Mouse (Mus musculus) cerebellum, postnatal 4 days (tissue): ENCODE results near the gene Cela3b.
"Not testable (repeated sequence)": the region's sequence is repeated elsewhere in the genome, so short reads cannot be mapped to it uniquely, and the experiment has no call there.

Experiments used
- DNase-seq, 2 experiments: peaks; one replicate each; pipeline ENCODE4 v3.0.0; 2022; ENCODE audit warnings: low spot score in 2 of 2, mixed read lengths in 1 of 2

Cela3b gene

GRCm38 (mm10) chr4:137417712-137418564 is 12.4 kb downstream of the Cela3b start:
- no peak for DNase-seq

- DNase-seq: no peak
Measured at GRCm38 (mm10) chr4:137414936-137415335, 15.4 kb downstream of the Cela3b start.

- DNase-seq: not testable (repeated sequence)
Measured at GRCm38 (mm10) chr4:137412185-137412709, 18.1 kb downstream of the Cela3b start.

DNA sequence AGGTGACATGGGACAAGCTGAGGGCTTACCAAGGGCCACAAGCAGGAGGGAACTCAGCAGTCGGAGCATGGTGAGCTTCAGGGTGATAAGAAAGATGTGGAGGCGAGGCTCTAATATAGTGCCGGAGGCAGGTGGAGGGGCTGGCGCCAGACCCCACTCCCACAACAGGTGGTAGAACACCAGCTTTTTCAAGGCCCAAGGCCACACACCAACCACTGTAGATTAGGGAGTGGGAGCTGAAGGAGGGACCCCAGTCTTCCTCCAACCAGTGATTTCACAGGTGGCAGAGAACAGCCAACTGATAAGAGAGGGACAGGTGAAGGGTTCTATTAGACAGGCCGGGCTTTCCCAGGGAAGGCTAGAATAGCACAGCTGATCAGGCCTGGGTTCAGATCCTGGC is 20.6 kb downstream of the Cela3b start, which contains the start of gene Cela3a:
Gene Cela3a (minus strand): TSS at position 101 of the 400 bp plus-strand sequence.
- no peak for DNase-seq

- no peak for DNase-seq
Measured at GRCm38 (mm10) chr4:137405571-137405970, 24.8 kb downstream of the Cela3b start.

DNA sequence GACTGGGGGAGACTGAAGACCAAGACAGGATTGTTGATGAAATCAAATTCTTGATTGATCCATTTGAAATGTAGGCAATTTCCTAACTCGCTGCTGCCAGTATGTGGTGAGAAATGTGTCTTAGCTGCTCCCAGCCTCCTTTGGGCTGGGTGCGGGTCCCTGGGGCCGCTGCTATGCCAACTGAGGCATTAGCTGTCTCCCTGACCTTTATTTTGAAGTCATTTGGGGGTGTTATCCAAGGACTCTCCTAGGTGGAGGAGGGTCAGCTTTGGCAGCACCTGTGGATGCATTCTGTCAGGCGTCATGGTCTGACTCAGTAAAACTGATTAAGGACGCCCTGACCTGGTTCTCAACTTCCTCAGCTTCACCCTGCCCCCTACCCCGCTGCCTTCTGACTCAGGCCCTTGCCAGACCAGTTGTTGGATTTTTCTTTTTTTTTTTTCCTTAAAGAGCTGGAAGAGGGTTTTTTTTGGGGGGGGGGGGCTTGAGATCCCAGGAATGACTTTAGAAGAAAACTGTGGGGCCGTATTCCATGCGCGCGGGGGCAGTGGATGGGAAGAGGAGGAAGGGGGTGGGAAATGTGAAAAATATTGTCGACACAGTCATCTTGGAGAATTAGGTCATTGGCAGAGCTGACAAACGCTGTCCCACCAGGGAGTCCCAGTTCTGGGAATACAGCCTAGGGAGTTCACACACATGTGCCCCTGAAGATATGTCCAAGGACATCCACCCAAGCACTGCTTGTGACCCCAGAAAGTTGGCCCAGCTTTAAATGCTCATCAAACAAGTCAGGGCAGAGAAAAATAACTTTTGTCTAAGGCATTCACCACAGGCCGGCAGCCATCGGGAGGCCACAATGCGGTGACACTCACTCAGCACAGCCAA is 33.5 kb downstream of the Cela3b start:
- DNase-seq: no peak

DNA sequence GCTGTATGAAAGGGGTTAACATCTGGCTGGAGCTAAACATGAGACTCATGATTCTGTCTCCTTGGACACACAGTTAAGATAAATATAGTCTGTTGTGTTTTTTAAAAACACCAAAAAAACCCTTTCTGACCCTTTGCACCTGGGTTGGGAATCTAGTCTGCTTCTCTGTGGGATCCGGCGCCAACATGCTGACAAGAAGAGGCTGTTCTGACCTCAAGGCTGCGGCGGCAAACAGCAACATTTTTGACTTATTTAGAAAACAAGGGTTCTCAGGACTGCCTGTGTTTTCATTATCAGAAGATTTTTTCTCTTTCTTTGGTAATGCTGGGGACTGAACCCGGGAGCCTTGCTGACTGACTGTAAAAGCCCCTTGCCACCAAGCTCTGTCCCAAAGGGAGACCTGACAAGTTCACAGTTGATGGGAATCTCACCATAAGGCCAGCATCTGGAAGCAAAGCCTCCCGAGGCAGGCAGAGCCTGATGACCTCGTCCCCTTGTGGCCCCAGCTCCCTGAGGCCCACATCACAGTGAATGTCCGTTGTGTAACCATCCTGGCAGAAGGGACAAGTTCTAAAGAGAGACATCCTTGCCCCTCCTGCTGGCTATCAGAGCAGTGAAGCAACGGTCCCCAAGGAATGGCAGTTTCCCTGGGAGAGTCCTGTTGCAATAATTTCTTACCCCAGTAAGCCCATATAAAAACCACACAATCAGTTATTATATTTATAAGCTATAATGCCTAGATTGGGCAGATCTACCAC is 36.8 kb downstream of the Cela3b start:
- no peak for DNase-seq

DNA sequence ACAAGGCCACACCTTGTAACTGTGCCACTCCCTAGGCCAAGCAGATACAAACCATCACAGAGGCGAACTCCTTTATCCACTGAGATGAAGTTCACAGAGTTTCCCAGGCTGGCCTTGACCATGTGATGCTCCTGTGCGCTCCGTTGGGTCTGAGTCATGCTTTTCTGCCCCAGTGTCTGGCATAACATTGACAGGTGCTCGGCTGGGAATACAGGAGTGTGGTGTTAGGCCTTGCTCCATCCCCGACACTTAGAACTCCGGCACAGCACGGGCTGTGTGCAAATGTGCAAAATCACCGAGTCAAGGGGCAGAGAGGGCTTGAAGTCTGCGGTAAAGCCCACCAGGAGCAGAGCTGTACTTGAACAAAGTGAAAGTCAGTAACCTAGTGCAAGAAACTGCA is 37.5 kb downstream of the Cela3b start:
- DNase-seq: no peak

GRCm38 (mm10) chr4:137391287-137391686 is 39.1 kb downstream of the Cela3b start:
- DNase-seq: no peak

GRCm38 (mm10) chr4:137390196-137390595 is 40.1 kb downstream of the Cela3b start:
- no peak for DNase-seq

DNA sequence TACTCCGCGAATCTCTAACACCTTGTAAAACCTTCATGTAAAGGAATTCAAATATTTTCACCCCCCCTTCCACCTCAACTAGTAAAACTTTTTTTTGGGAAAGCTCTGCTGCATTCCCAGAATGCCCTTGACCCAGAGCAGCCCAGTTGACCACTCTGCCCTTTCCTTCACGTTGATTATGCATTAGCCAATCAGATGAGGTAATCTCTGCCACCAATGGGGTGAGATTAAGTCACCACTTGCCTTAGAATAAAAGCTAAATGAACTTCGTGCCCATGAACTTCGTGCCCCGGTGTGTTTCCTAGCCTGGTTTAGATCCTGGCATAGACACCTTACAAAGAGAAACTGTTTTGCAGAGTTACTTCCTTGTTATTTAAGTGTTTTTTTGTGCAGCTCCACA is 41.4 kb downstream of the Cela3b start:
- DNase-seq: no peak

GRCm38 (mm10) chr4:137388059-137388794 is 42.1 kb downstream of the Cela3b start:
- peak; percentile 53 to 78 for DNase-seq

DNA sequence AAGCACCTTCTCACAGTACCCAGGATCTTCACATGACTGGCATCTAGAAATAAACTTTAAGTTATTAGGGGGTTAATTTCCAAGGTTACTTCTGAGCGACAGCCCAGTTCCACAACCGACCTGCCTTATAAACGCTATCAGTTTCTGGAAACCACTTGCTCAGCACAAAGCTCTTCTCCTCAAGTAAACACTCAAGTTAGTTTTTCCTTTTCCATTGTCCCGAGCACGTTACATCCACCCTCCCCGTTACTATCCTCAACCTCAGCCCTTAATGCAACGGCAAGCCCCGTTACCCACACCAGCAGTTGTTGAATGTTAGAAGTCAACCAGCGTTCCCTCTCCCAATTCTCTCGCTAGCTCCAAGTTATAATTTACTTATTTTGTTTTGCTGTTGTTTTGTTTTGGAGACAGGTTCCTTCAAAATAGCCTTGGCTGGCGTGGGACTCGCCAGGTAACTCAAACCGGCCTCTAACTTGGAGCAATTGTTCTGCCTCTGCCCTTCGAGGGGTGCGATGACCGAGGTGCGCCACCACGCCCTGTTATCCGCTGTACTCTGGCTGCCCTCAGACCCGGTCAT is 42.8 kb downstream of the Cela3b start:
- DNase-seq: no peak

GRCm38 (mm10) chr4:137380702-137381605 is 49.4 kb downstream of the Cela3b start:
- DNase-seq: no peak

DNA sequence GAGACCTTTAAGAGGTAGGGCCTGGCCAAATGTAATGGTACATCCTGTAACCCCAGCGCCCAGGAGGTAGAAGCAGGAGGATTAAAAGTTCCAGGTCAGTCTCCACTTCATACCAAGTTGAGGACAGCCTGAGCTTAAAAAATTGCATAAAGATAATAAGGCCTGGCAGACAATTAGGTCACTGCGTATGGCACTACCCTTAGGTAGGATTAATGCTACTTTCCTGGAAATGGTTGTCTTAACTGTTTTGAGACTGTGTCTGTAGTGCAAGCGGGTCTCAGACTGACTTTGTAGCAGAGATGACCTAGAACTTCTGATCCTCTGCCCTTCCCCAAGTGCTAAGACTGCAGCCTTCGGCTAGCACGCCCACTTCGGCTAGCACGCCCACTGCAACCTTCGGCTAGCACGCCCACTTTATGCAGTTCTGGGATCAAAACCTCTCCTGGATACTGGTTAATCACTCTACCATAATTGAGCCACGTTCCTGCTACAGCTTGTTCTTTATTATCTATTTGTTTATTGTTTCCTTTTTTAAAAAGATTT is 50.6 kb downstream of the Cela3b start:
- DNase-seq: no peak

DNA sequence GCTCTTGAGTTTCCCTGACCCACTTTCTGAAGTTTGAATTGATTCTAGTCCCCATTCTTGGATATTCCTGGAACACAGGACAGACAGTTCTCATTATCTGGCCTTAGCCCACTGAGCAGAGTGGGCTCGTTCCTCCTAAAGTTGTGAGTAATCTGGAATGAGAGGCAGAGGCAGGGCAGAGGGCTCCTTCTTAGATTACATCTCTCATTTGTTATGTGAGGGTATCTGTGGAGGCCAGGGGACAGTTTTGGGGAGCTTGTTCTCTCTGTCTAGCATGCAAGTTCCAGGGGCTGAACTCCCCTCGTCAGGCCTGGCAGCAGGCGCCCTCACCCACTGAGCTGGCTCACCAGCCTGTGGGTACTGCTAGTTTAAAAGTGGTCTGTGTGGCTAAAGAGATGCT is 51.3 kb downstream of the Cela3b start:
- no peak for DNase-seq

- DNase-seq: no peak
Measured at GRCm38 (mm10) chr4:137377526-137378304, 52.6 kb downstream of the Cela3b start.

DNA sequence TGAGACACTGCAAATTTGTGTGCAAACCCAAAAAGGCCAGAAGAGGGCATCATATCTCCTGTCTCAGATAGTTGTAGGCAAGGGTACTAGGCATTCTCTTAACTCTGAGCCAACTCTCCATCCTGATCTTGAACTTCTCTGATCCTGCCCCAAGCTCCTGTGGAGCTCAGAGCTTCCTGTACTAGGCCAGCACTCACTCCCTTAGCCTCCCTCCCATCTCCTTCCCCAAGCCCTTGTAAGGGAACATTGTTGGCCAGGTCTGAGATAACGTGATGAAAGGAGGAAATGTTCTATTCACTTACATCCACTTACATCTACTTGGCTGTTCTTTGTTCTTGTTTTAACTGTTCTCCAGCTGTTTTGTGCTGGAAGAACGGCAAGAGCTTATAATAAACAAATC is 53.6 kb downstream of the Cela3b start:
- no peak for DNase-seq
